15 mouse cellular contexts compared by ENCODE assay signal in the genomic region with DNA sequence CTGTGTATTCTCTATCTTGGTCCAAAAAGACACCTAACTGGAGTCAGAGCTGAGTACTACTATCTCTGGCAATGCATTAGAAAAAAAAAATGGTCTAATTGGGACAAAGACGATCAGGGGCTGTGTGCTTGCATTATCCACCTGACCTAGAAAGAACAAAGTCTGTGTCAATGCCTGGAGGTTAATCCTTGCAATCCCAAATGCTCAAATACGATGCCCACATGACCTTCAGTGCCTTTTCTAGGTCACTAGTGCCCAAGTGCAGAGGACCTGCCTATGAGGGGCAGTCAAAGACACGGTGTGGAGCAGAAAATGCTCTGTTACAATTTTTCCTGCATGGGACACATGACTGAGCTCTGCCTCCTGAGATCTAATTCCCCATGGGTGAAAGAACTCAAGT.
"Had no signal": no experiment of that assay in that cellular context is flagged by ENCODE, and none has a peak within 500 bp of the region (broad histone marks: within the 10 kb centered on the region; RNA-seq: fewer than 3 reads in every experiment).

No protein-coding gene starts in this region.

- H3K4me1 ChIP-seq: neural tube, embryonic 12.5 days; stomach, embryonic 15.5 days had no signal

- H3K27me3 ChIP-seq: neural tube, embryonic 12.5 days; neural tube, embryonic 13.5 days; stomach, embryonic 15.5 days had no signal

- H3K27ac ChIP-seq: neural tube, embryonic 12.5 days; neural tube, embryonic 13.5 days; stomach, embryonic 15.5 days; stomach, postnatal 0 days had no signal

- H3K4me3 ChIP-seq: neural tube, embryonic 12.5 days; neural tube, embryonic 13.5 days; stomach, embryonic 15.5 days had no signal

- H3K9me3 ChIP-seq: neural tube, embryonic 12.5 days; neural tube, embryonic 13.5 days; stomach, embryonic 15.5 days had no signal

- H3K4me2 ChIP-seq: neural tube, embryonic 12.5 days; neural tube, embryonic 13.5 days; stomach, embryonic 15.5 days had no signal

- DNase-seq: right cerebral cortex, adult 18-20 months; right cerebral cortex, postnatal 14 days; right cerebral cortex, postnatal 25 days; right cerebral cortex, postnatal 4 days; spleen, adult 18-20 months; thymus, adult 18-20 months; thymus, adult 2 months; thymus, postnatal 14 days; thymus, postnatal 25 days; thymus, postnatal 36 days; thymus, postnatal 4 days had no signal

- H3K9ac ChIP-seq: neural tube, embryonic 12.5 days; neural tube, embryonic 13.5 days; stomach, embryonic 15.5 days had no signal

- H3K36me3 ChIP-seq: neural tube, embryonic 12.5 days; neural tube, embryonic 13.5 days; stomach, embryonic 15.5 days had no signal
